15 mouse cellular contexts compared by ENCODE assay signal in genomic region chr11:102611317-102611705, GRCm38 (mm10). TPM values are rescaled to one million over a fixed set of nuclear protein-coding genes. Genes with fewer than 3 reads are reported as not detected.
DNase-seq lines count a peak whose midpoint lies in the region; ATAC-seq and TF ChIP-seq lines count a peak whose summit lies in the region.
"Had no signal": no experiment of that assay in that cellular context is flagged by ENCODE, and none has a peak within 500 bp of the region (broad histone marks: within the 10 kb centered on the region; RNA-seq: fewer than 3 reads in every experiment).

No protein-coding gene starts in this region.

- H3K4me3 ChIP-seq in heart, embryonic 11.5 days (ENCODE audit: low read depth, low read length), result no peak overlapping the region
- H3K4me3 ChIP-seq in liver, embryonic 11.5 days (ENCODE audit: low read depth, low read length), result no peak overlapping the region
- H3K4me3 ChIP-seq in liver, postnatal 0 days (ENCODE audit: low read depth, low read length), result no peak overlapping the region
- 0 out of 2 replicates have a peak overlapping the region, but pooled peaks have one; percentile 15 for H3K4me3 ChIP-seq in embryonic facial prominence, embryonic 12.5 days
- H3K4me3 ChIP-seq in limb, embryonic 10.5 days, result peak overlapping the region; percentile 87
- H3K4me3 ChIP-seq: hindbrain, embryonic 12.5 days had no signal

- 13% methylated on average over 6 of the region's 6 CpGs for WGBS in heart, embryonic 11.5 days (ENCODE audit: insufficient replicate concordance)
- WGBS in liver, embryonic 11.5 days, result 11% methylated on average over 6 of the region's 6 CpGs
- WGBS in liver, postnatal 0 days (ENCODE audit: insufficient replicate concordance), result 19% methylated on average over 6 of the region's 6 CpGs
- WGBS in embryonic facial prominence, embryonic 12.5 days, result 9% methylated on average over 6 of the region's 6 CpGs
- 5% methylated on average over 6 of the region's 6 CpGs for WGBS in limb, embryonic 10.5 days

- peak overlapping the region; percentile 77; the same call in 1 of the 2 replicates for H3K27ac ChIP-seq in heart, embryonic 11.5 days (ENCODE audit: low read depth, low read length)
- H3K27ac ChIP-seq in liver, embryonic 11.5 days (ENCODE audit: low read depth, low read length), result peak overlapping the region; percentile 16; the same call in 1 of the 2 replicates
- no peak overlapping the region for H3K27ac ChIP-seq in liver, postnatal 0 days (ENCODE audit: low read depth)
- H3K27ac ChIP-seq in embryonic facial prominence, embryonic 12.5 days, result peak overlapping the region; percentile 100
- peak overlapping the region; percentile 99 for H3K27ac ChIP-seq in limb, embryonic 10.5 days

- ATAC-seq in heart, embryonic 11.5 days (replicated peaks; ENCODE audit: insufficient number of reproducible peaks, low FRiP score, low TSS enrichment), result no peak
- ATAC-seq in liver, embryonic 11.5 days (replicated peaks; ENCODE audit: low FRiP score), result no peak
- no peak for ATAC-seq in liver, postnatal 0 days
- ATAC-seq in embryonic facial prominence, embryonic 12.5 days (ENCODE audit: insufficient number of reproducible peaks, insufficient read depth, low FRiP score, low TSS enrichment), result no peak

- no peak overlapping the region for H3K4me2 ChIP-seq in heart, embryonic 11.5 days
- H3K4me2 ChIP-seq in liver, embryonic 11.5 days, result no peak overlapping the region
- no peak overlapping the region for H3K4me2 ChIP-seq in liver, postnatal 0 days (ENCODE audit: low read depth, low read length)
- H3K4me2 ChIP-seq in embryonic facial prominence, embryonic 12.5 days (replicated peaks), result peak overlapping the region; percentile 79
- H3K4me2 ChIP-seq: hindbrain, embryonic 12.5 days had no signal

- H3K4me1 ChIP-seq in heart, embryonic 11.5 days (ENCODE audit: control insufficient read depth, insufficient read depth, low read length), result peaks cover 28% of the 10 kb centered on the region
- no peaks in the 10 kb centered on the region for H3K4me1 ChIP-seq in liver, embryonic 11.5 days (replicated peaks; ENCODE audit: control insufficient read depth, insufficient read depth, low read length)
- H3K4me1 ChIP-seq in liver, postnatal 0 days (ENCODE audit: insufficient read depth), result no peaks in the 10 kb centered on the region
- peaks cover 38% of the 10 kb centered on the region for H3K4me1 ChIP-seq in embryonic facial prominence, embryonic 12.5 days
- peaks cover 48% of the 10 kb centered on the region for H3K4me1 ChIP-seq in limb, embryonic 10.5 days

- H3K9me3 ChIP-seq in heart, embryonic 11.5 days (replicated peaks; ENCODE audit: control insufficient read depth, low read length), result no peaks in the 10 kb centered on the region
- no peaks in the 10 kb centered on the region for H3K9me3 ChIP-seq in liver, embryonic 11.5 days (ENCODE audit: control insufficient read depth, low read length)
- no peaks in the 10 kb centered on the region for H3K9me3 ChIP-seq in liver, postnatal 0 days (ENCODE audit: low read length)
- H3K9me3 ChIP-seq in embryonic facial prominence, embryonic 12.5 days, result no peaks in the 10 kb centered on the region
- H3K9me3 ChIP-seq in limb, embryonic 10.5 days (replicated peaks), result no peaks in the 10 kb centered on the region
- H3K9me3 ChIP-seq: hindbrain, embryonic 12.5 days had no signal

- intact Hi-C loops in heart, postnatal 36 days (cut with DNase I), result no loop called here
- intact Hi-C loops in left cerebral cortex, postnatal 4 days (cut with DNase I), result no loop called here

- TF ChIP-seq CTCF in liver, postnatal 0 days (IDR thresholded peaks at IDR 0.05; ENCODE audit: low read depth), result no peak

- no peak for DNase-seq in heart, postnatal 36 days
- DNase-seq in liver, embryonic 11.5 days (ENCODE audit: low spot score), result no peak
- no peak for DNase-seq in liver, postnatal 0 days
- DNase-seq in limb, embryonic 10.5 days (ENCODE audit: low spot score), result peak; percentile 46
- no peak for DNase-seq in spleen, adult 12 weeks (ENCODE audit: low spot score)
- DNase-seq in left cerebral cortex, postnatal 4 days, result no peak
- DNase-seq: adrenal gland, adult 8-10 months; lung, postnatal 4 days had no signal

- no peak for TF ChIP-seq EP300 in liver, postnatal 0 days (IDR thresholded peaks at IDR 0.05; ENCODE audit: low read depth)

- H3K27me3 ChIP-seq in heart, embryonic 11.5 days (ENCODE audit: control insufficient read depth, insufficient read depth, low read length), result no peaks in the 10 kb centered on the region
- peaks cover 27% of the 10 kb centered on the region for H3K27me3 ChIP-seq in liver, embryonic 11.5 days (replicated peaks; ENCODE audit: control insufficient read depth, insufficient read depth, low read length)
- peaks cover 39% of the 10 kb centered on the region for H3K27me3 ChIP-seq in liver, postnatal 0 days (ENCODE audit: insufficient read depth, low read length)
- no peaks in the 10 kb centered on the region for H3K27me3 ChIP-seq in embryonic facial prominence, embryonic 12.5 days
- no peaks in the 10 kb centered on the region for H3K27me3 ChIP-seq in limb, embryonic 10.5 days (ENCODE audit: low read depth, poor library complexity, severe bottlenecking)

- peaks cover 7% of the 10 kb centered on the region; the same call in 1 of the 2 replicates for H3K36me3 ChIP-seq in heart, embryonic 11.5 days (ENCODE audit: control insufficient read depth, insufficient read depth, low read length)
- H3K36me3 ChIP-seq in liver, embryonic 11.5 days (ENCODE audit: control insufficient read depth, insufficient read depth, low read length), result no peaks in the 10 kb centered on the region
- no peaks in the 10 kb centered on the region for H3K36me3 ChIP-seq in liver, postnatal 0 days (replicated peaks; ENCODE audit: insufficient read depth, low read length)
- 0 out of 2 replicates have a peak, but pooled peaks cover under 1% of the 10 kb centered on the region for H3K36me3 ChIP-seq in embryonic facial prominence, embryonic 12.5 days
- peaks cover 7% of the 10 kb centered on the region for H3K36me3 ChIP-seq in limb, embryonic 10.5 days
- H3K36me3 ChIP-seq: hindbrain, embryonic 12.5 days had no signal

- H3K9ac ChIP-seq in heart, embryonic 11.5 days (ENCODE audit: low read depth, low read length), result peak overlapping the region; percentile 63; the same call in 1 of the 2 replicates
- no peak overlapping the region for H3K9ac ChIP-seq in liver, embryonic 11.5 days (ENCODE audit: low read depth, low read length)
- H3K9ac ChIP-seq in liver, postnatal 0 days (replicated peaks), result no peak overlapping the region
- H3K9ac ChIP-seq in embryonic facial prominence, embryonic 12.5 days, result peak overlapping the region; percentile 44; the same call in 1 of the 2 replicates
- H3K9ac ChIP-seq: hindbrain, embryonic 12.5 days had no signal

RNA-seq across cellular contexts. Expression of gene Fzd2, which starts 7.1 kb away (rescaled TPM):
- polyA plus RNA-seq in heart, embryonic 11.5 days (2014; fragmentation: Nextera tagmentation; extraction: Ambion mirVana), result 23.9 and 25.0 TPM in 2 replicates
- 1 to 10 TPM; 3.1 to 5.4 TPM for total RNA-seq in heart, postnatal 36 days (2021)
- 8.4 and 9.0 TPM in 2 replicates for polyA plus RNA-seq in liver, embryonic 11.5 days (2014; fragmentation: Nextera tagmentation; extraction: Ambion mirVana)
- 0.17 and 0.22 TPM in 2 replicates for polyA plus RNA-seq in liver, postnatal 0 days (2015; fragmentation: Nextera tagmentation; extraction: Ambion mirVana)
- 93.6 and 97.8 TPM in 2 replicates for polyA plus RNA-seq in embryonic facial prominence, embryonic 12.5 days (2016; fragmentation: Nextera tagmentation; extraction: Ambion mirVana)
- 54.8 and 59.8 TPM in 2 replicates for polyA plus RNA-seq in limb, embryonic 10.5 days (2016; fragmentation: Nextera tagmentation; extraction: Ambion mirVana)
- total RNA-seq in left cerebral cortex, postnatal 4 days (2021), result 1 to 10 TPM; 6.8 to 7.4 TPM

RNA-seq across cellular contexts. Expression of gene Gm11627, which starts 32.0 kb away (rescaled TPM):
- polyA plus RNA-seq in heart, embryonic 11.5 days (2014; fragmentation: Nextera tagmentation; extraction: Ambion mirVana), result 13.6 and 13.9 TPM in 2 replicates
- 1 to 10 TPM; 1.4 to 1.5 TPM for total RNA-seq in heart, postnatal 36 days (2021)
- polyA plus RNA-seq in liver, embryonic 11.5 days (2014; fragmentation: Nextera tagmentation; extraction: Ambion mirVana), result 1.2 and 1.4 TPM in 2 replicates
- polyA plus RNA-seq in liver, postnatal 0 days (2015; fragmentation: Nextera tagmentation; extraction: Ambion mirVana), result not detected in 2 replicates
- polyA plus RNA-seq in embryonic facial prominence, embryonic 12.5 days (2016; fragmentation: Nextera tagmentation; extraction: Ambion mirVana), result 11.8 and 12.3 TPM in 2 replicates
- 2.5 and 3.3 TPM in 2 replicates for polyA plus RNA-seq in limb, embryonic 10.5 days (2016; fragmentation: Nextera tagmentation; extraction: Ambion mirVana)
- total RNA-seq in left cerebral cortex, postnatal 4 days (2021), result 1 to 10 TPM; 2.0 to 2.2 TPM

RNA-seq across cellular contexts. Expression of gene Meioc, which starts 52.2 kb away (rescaled TPM):
- polyA plus RNA-seq in heart, embryonic 11.5 days (2014; fragmentation: Nextera tagmentation; extraction: Ambion mirVana), result 0.96 and 1.1 TPM in 2 replicates
- not detected for total RNA-seq in heart, postnatal 36 days (2021)
- 0.25 and 0.36 TPM in 2 replicates for polyA plus RNA-seq in liver, embryonic 11.5 days (2014; fragmentation: Nextera tagmentation; extraction: Ambion mirVana)
- polyA plus RNA-seq in liver, postnatal 0 days (2015; fragmentation: Nextera tagmentation; extraction: Ambion mirVana), result 0.08 TPM in 1 of 2 replicates, not detected in the other
- 0.65 and 1.3 TPM in 2 replicates for polyA plus RNA-seq in embryonic facial prominence, embryonic 12.5 days (2016; fragmentation: Nextera tagmentation; extraction: Ambion mirVana)
- polyA plus RNA-seq in limb, embryonic 10.5 days (2016; fragmentation: Nextera tagmentation; extraction: Ambion mirVana), result 0.14 and 0.55 TPM in 2 replicates
- not detected for total RNA-seq in left cerebral cortex, postnatal 4 days (2021)
- total RNA-seq: adrenal gland, adult 8-10 months; gastrocnemius, adult 18-20 months; left cerebral cortex, adult 8-10 months had no signal
- polyA plus RNA-seq: cortical plate, adult 2 months; large intestine, adult 2 months had no signal

RNA-seq across cellular contexts. Expression of gene Gpatch8, which starts 55.1 kb away (rescaled TPM):
- 26.4 and 36.5 TPM in 2 replicates for polyA plus RNA-seq in heart, embryonic 11.5 days (2014; fragmentation: Nextera tagmentation; extraction: Ambion mirVana)
- total RNA-seq in heart, postnatal 36 days (2021), result 10 to 100 TPM; 18.0 to 21.9 TPM
- polyA plus RNA-seq in liver, embryonic 11.5 days (2014; fragmentation: Nextera tagmentation; extraction: Ambion mirVana), result 30.0 and 35.4 TPM in 2 replicates
- polyA plus RNA-seq in liver, postnatal 0 days (2015; fragmentation: Nextera tagmentation; extraction: Ambion mirVana), result 11.1 and 12.2 TPM in 2 replicates
- polyA plus RNA-seq in embryonic facial prominence, embryonic 12.5 days (2016; fragmentation: Nextera tagmentation; extraction: Ambion mirVana), result 68.7 and 69.1 TPM in 2 replicates
- polyA plus RNA-seq in limb, embryonic 10.5 days (2016; fragmentation: Nextera tagmentation; extraction: Ambion mirVana), result 67.1 and 77.1 TPM in 2 replicates
- 10 to 100 TPM; 59.6 to 62.6 TPM for total RNA-seq in left cerebral cortex, postnatal 4 days (2021)

Comparison
In these comparisons a context has a peak if more than half of its experiments do, and no peak if none do; other contexts are left out.
1. H3K4me3 ChIP-seq: peak in embryonic facial prominence, embryonic 12.5 days (single experiment) and limb, embryonic 10.5 days (single experiment); none in heart, embryonic 11.5 days (single experiment), liver, embryonic 11.5 days (single experiment) and liver, postnatal 0 days (single experiment).
2. H3K9ac ChIP-seq: peak in heart, embryonic 11.5 days (single experiment) and embryonic facial prominence, embryonic 12.5 days (single experiment); none in liver, embryonic 11.5 days (single experiment) and liver, postnatal 0 days (single experiment).